Mouse (Mus musculus): Measurements from ENCODE around the gene Phxr2. TPM values are rescaled to one million over a fixed set of nuclear protein-coding genes. Genes with fewer than 3 reads are reported as not detected.

Phxr2 gene
- polyA plus RNA-seq (2015; fragmentation: Nextera tagmentation; extraction: Ambion mirVana): not detected in 2 replicates

DNA sequence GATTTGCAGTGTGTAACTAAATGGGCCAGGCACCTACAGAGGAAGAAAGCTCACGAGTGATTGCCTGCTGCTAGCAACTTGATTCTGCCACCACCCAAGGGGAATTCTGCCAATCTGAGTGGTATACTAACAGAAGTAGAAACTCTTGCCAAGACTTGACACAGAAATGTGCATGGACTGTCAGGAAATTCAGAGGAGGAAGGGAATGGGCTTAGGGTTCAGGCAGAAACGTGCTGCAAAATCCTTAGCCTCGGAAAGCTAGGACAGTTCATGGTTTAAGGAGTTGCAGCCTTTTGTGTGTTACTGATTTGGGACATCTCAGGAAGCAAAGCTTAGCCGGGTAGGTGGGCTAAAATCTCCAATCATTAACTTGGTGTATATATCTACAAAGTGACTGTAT is at the start of gene Phxr2:
Gene Phxr2 (minus strand): TSS at position 101 of the 400 bp plus-strand sequence.

DNA sequence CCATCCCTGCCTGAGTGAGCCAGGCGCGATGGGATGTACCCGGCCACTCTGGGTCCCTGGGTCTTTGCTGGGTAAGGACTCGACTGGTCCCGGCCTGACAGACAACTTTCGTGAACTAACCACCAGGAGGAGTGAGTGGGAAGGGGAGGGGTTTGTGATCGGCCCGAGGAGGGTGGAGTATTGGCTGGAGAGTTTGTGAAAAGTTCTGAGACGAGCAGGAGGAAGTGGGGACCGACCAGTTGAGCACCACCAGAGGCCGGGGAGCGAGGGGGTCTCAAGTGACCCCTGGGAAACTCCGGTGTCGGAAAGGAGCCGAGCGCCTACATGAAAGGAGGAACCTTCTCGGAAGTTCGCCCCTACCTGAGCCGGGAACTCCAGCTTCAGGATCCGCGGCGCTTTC is 18.2 kb downstream of the Phxr2 start, which contains the start of gene Galnt4:
Gene Galnt4 (plus strand): TSS at position 196 of the 400 bp plus-strand sequence.

DNA sequence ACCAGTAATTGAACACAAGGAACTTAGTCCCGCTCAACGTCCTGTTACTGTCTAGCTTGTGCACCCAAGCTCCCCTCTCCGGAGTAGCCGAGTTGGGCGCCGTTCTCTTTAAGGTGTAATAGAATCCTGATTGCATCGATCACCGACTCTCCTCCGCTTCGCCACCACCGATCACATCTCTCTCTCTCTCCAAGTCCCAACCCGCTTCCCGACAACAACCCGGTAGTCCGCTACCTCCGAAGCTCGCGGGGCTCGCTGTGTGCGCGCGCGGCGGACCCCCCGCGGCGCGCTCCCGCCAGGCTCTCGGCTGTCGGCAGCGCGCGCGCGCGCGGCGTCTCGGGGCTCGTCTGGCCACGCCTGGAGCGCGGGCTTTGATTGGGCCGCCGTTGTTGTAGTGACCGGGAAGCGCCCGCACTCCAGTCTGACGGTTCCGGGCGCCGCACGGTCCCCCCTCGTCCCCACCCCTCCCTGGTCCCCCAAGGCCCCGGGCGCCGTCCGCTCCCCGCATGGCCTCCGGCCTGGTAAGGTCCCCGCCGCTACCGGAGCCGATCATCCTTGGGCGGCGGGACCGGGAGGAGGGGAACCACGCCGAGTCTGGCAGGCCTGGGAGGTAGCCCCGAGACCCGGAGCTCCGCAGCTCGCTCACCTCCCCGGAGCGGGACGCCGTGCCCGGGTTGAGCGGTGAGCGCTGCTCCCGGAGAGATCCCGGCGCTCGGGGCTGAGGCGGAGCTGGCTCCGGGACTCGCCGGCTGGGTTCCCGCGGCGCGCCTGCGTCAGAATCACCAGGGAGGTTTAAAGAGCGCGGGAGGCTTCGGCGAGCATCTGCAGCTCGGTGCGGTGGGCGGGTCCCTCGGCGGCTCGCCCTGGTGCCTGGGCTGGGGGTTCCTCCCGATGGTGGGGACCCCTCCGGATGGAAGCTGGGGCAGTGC is 19.2 kb downstream of the Phxr2 start, which contains the start of gene Poc1b:
Gene Poc1b (plus strand): TSS at position 334 of the 929 bp plus-strand sequence.

Other genes starting within 250 kb of the Phxr2 start
- 425 and 431 TPM in 2 replicates for gene Atp2b1, start 211.9 kb downstream of the Phxr2 start, polyA plus RNA-seq (2015; fragmentation: Nextera tagmentation; extraction: Ambion mirVana)
- gene Poc1b, start 19.3 kb downstream of the Phxr2 start, polyA plus RNA-seq (2015; fragmentation: Nextera tagmentation; extraction: Ambion mirVana): 7.7 and 9.0 TPM in 2 replicates
- gene Galnt4, start 18.2 kb downstream of the Phxr2 start, polyA plus RNA-seq (2015; fragmentation: Nextera tagmentation; extraction: Ambion mirVana): 2.7 and 2.9 TPM in 2 replicates
- 27.8 and 28.1 TPM in 2 replicates for gene Dusp6, start 136.9 kb upstream of the Phxr2 start, polyA plus RNA-seq (2015; fragmentation: Nextera tagmentation; extraction: Ambion mirVana)